Comparison of ENCODE assay signal across 12 mouse cellular contexts in the genomic region with DNA sequence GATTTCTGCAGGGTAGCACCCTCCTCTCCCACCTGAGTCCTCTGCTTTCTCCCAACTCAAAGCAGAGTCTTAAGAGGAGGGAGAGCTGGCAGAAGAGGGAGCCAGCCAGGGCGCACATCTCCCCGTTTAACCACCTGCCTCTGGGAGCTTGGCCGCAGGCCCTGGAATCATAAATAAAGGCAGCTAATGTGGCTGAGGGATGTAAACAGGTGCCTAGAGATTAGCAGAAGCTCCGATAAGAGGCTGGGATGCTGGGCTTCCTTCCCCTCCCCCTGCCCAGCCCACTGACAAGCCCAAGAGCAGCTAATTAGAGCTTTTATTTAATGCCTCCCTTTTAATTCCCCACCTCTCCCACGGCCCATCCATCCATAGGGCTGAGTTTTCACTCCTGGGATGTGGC. TPM values are rescaled to one million over a fixed set of nuclear protein-coding genes. Genes with fewer than 3 reads are reported as not detected.
DNase-seq lines count a peak whose midpoint lies in the region; ATAC-seq and TF ChIP-seq lines count a peak whose summit lies in the region.
"Had no signal": no experiment of that assay in that cellular context is flagged by ENCODE, and none has a peak within 500 bp of the region (broad histone marks: within the 10 kb centered on the region; RNA-seq: fewer than 3 reads in every experiment).

No protein-coding gene starts in this region.

- DNase-seq in gastrocnemius, adult 2 months, result peak; percentile 64
- no peak for DNase-seq in gastrocnemius, postnatal 25 days
- DNase-seq in retina, postnatal 1 day, result peak; percentile 54
- no peak for DNase-seq in retina, embryonic 14.5 days (ENCODE audit: low spot score)
- no peak for DNase-seq in gastrocnemius, adult 8-10 months (ENCODE audit: low spot score in 2 of 2)
- DNase-seq in right cerebral cortex, postnatal 10 days (ENCODE audit: low spot score in 2 of 2), result no peak
- DNase-seq: cerebellum, adult 9-10 months; liver, embryonic 13.5 days; lung, postnatal 36 days had no signal

- H3K27me3 ChIP-seq in midbrain, embryonic 15.5 days (replicated peaks), result no peaks in the 10 kb centered on the region
- H3K27me3 ChIP-seq: liver, embryonic 13.5 days had no signal

- no peak overlapping the region for H3K4me2 ChIP-seq in midbrain, embryonic 15.5 days
- H3K4me2 ChIP-seq: heart, embryonic 11.5 days; liver, embryonic 13.5 days had no signal

- no peak for ATAC-seq in midbrain, embryonic 15.5 days (replicated peaks)
- no peak for ATAC-seq in megakaryocyte, adult 5-6 weeks (ENCODE audit: poor library complexity, severe bottlenecking)

- H3K36me3 ChIP-seq in midbrain, embryonic 15.5 days (replicated peaks), result peaks cover 32% of the 10 kb centered on the region

- H3K9me3 ChIP-seq in midbrain, embryonic 15.5 days, result no peaks in the 10 kb centered on the region
- H3K9me3 ChIP-seq: liver, embryonic 13.5 days had no signal

- 22% methylated on average over 5 of the region's 5 CpGs for WGBS in midbrain, embryonic 15.5 days

- peaks cover 52% of the 10 kb centered on the region for H3K4me1 ChIP-seq in midbrain, embryonic 15.5 days
- H3K4me1 ChIP-seq: liver, embryonic 13.5 days had no signal

- TF ChIP-seq CTCF in gastrocnemius, adult 2 months (IDR thresholded peaks at IDR 0.05), result no peak

- H3K4me3 ChIP-seq in gastrocnemius, adult 2 months, result no peak overlapping the region
- H3K4me3 ChIP-seq in midbrain, embryonic 15.5 days, result no peak overlapping the region
- H3K4me3 ChIP-seq: liver, embryonic 13.5 days had no signal

- intact Hi-C loops in gastrocnemius, adult 2 months (cut with DNase I), result no loop called here

- no peak overlapping the region for H3K27ac ChIP-seq in gastrocnemius, adult 2 months
- H3K27ac ChIP-seq in midbrain, embryonic 15.5 days, result peak overlapping the region; percentile 54
- H3K27ac ChIP-seq: liver, embryonic 13.5 days had no signal

- no peak overlapping the region for H3K9ac ChIP-seq in midbrain, embryonic 15.5 days
- H3K9ac ChIP-seq: liver, embryonic 13.5 days had no signal

RNA-seq across cellular contexts. Expression of gene Pipox, which starts 45.8 kb away (rescaled TPM):
- total RNA-seq in gastrocnemius, adult 2 months (2021), result not detected
- total RNA-seq in gastrocnemius, postnatal 25 days (2021), result under 1 TPM in 1 of 2 experiments, not detected in 1; 0.16 TPM
- 5.7 and 6.7 TPM in 2 replicates for polyA plus RNA-seq in midbrain, embryonic 15.5 days (2015; fragmentation: Nextera tagmentation; extraction: Ambion mirVana)
- not detected for total RNA-seq in gastrocnemius, adult 8-10 months (2022)
- not detected in 2 replicates for total RNA-seq in megakaryocyte, adult 5-6 weeks (2015)
- not detected in 2 replicates for total RNA-seq in megakaryocyte, adult 5-6 weeks (2017)

Comparison
In these comparisons a context has a peak if more than half of its experiments do, and no peak if none do; other contexts are left out.
1. DNase-seq: peak in gastrocnemius, adult 2 months (single experiment) and retina, postnatal 1 day (single experiment); none in gastrocnemius, postnatal 25 days (single experiment), retina, embryonic 14.5 days (single experiment), gastrocnemius, adult 8-10 months (0 of 2) and right cerebral cortex, postnatal 10 days (0 of 2).